Mouse (Mus musculus) erythroblast, embryonic 14.5 days (primary cell): ENCODE measurements around the gene 1600014C23Rik.

Experiments used
- GATA1 ChIP-seq: IDR thresholded peaks from 2 replicates; pipeline ENCODE4 v1.6.1; 2012; ENCODE audit warnings: low read length, inconsistent platforms, mixed read lengths
- TAL1 ChIP-seq: IDR thresholded peaks from 3 replicates; pipeline ENCODE4 v1.6.1; 2012; ENCODE audit warnings: low read length, inconsistent platforms, mixed read lengths

- TF ChIP-seq GATA1 (no peak), TAL1 (no peak)
These were observed 43.6 kb downstream of the 1600014C23Rik start for GRCm38 (mm10) chr17:45690044-45690443.
